Mouse (Mus musculus) gonadal fat pad, adult 2 months (tissue): Measurements from ENCODE around the gene Foxk2. TPM values are rescaled to one million over a fixed set of nuclear protein-coding genes. Genes with fewer than 3 reads are reported as not detected.

ENCODE experiments used
- DNase-seq: peaks from one replicate; pipeline ENCODE4 v3.0.0-alpha.2; 2012; ENCODE audit warnings: low read depth
- polyA plus RNA-seq: library from polyadenylated mRNA; depleted of rRNA; stranded (reverse); fragments of >200 nt; gene quantifications from 2 replicates; pipeline ENCODE4 v1.2.3, GENCODE M21; 2012; rRNA removed

The Foxk2 gene
- 41.4 and 43.9 TPM in 2 replicates for polyA plus RNA-seq

GRCm38 (mm10) chr11:121259160-121260100, at the start of gene Foxk2:
Gene Foxk2, plus strand, starts transcription at chr11:121259990.
- DNase-seq = no peak

GRCm38 (mm10) chr11:121216831-121217230, 43.0 kb upstream of the Foxk2 start:
- no peak for DNase-seq

- DNase-seq = no peak
Measured at GRCm38 (mm10) chr11:121219776-121220175, 40.0 kb upstream of the Foxk2 start.

- no peak for DNase-seq
Measured at GRCm38 (mm10) chr11:121220771-121221170, 39.0 kb upstream of the Foxk2 start.

GRCm38 (mm10) chr11:121221321-121222010, 38.3 kb upstream of the Foxk2 start:
- no peak for DNase-seq

DNA sequence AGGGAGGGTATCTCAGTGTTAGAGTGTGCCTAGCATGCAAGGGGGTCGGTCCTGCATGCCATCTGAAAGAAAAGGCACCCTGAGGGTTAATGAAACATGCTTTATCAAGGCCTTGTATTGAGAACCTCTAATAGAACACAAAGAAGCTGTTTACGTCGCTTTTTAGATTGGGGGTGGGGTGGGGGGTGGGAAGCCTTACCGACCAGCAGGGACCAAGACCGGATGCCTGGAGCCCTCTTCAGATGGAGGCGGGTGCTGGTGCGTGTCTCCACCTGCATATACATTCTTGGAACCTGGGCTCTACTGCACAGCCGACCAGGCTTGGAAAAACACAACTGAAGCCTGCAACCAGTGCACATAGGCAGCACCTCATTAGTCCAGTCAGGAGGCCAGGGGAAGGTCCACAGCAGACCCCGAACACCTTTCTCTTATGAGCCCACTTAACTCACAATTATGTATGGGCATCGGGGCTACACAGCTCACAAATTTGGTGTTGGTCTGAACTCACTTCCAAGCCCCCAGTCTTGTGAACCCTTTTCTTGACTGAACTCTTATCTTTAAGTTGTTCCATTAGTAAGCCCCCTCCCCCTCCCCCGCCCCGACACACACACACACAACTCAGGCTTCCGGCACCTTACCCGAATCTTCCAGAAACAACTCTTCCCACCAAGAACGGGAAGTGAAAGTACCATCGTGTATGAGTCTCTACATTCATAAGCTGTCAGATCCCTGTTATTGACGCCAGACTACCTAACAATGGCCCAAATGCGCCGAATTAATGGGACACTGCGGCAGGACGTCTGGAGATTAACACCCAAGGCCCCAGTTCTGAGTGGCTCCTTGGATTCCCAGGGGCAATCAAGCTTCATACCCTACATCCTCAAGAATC, 31.4 kb upstream of the Foxk2 start:
- no peak for DNase-seq

DNA sequence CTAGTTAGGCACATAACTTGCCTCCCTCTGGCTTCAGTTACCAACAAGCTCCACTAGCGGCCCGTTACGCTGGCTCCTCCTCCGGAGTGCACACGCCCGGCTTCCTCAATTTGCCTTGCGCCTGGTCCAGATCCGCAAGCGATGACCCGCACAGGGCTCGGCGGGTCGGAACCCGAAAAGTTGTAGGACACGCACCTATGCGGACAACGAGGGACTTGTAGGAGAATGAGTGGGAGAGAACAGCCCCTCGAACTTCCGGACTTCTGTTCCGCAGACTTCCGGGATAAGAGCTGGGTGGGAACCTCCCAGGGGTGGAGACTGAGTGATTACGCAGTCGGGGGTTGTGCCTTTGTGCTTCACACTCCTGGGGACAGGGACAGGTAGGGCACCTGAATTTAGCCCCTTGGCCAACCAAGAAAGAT, 30.8 kb upstream of the Foxk2 start, which contains the start of gene Cybc1:
Gene Cybc1, minus strand, starts transcription at position 305 of the 422 bp plus-strand sequence.
- peak; percentile 66 for DNase-seq

GRCm38 (mm10) chr11:121231191-121231590, 28.6 kb upstream of the Foxk2 start:
- no peak for DNase-seq

DNA sequence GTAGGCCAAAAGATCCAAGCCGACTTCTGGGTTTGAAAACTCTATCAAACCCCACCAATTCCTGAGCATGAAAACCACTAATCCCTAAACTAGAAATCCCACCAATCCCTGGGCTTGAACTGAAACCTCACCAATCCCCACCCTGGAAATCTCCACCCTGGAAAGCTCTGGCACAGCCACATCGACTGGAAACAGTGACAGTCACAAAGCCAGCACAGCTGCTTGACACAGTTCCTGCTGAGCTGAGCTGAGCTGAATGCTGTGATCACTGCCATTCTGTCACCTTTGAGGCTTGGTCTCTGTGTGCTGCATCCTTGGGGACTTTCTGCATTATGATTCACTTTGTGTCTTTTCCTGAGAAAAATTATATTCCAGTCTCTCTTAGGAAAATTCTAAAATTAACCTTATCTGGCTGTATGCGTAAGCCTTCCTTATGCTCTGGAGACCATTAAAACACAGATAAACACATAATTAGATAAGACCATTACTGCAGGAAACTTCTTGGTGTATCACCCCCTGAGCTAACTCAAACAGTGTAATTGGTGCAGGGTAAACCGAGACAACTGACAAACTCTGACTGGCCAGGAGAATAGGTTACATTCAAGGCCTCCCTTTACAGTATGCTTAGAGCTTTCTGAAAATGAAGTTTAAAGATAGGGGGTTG, 28.0 kb upstream of the Foxk2 start:
- no peak for DNase-seq

DNA sequence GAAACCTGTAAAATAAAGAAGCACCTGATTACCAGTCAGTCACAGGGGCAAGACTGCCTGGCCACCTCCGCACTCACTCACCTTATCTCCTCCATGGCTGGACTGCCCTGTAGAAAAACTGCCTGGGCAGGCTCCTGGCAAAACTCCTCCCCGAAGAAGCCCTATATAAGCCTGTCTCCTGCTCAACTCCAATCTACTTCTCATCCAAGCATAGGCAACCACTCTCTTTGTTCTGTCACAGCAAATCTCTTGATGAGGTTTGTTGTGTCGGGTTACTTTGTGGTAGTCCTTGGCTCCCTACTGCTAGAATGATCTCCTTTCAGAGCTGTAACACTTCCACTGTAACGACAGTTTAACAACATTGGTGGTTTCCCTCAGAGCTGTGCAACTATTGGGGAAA, 27.1 kb upstream of the Foxk2 start:
- DNase-seq = no peak

GRCm38 (mm10) chr11:121235475-121236238, 24.1 kb upstream of the Foxk2 start:
- no peak for DNase-seq

- peak; percentile 93 for DNase-seq
Measured at GRCm38 (mm10) chr11:121236564-121237344, 23.0 kb upstream of the Foxk2 start, which contains the start of gene Narf. Gene Narf, plus strand, starts transcription at chr11:121237253.

DNA sequence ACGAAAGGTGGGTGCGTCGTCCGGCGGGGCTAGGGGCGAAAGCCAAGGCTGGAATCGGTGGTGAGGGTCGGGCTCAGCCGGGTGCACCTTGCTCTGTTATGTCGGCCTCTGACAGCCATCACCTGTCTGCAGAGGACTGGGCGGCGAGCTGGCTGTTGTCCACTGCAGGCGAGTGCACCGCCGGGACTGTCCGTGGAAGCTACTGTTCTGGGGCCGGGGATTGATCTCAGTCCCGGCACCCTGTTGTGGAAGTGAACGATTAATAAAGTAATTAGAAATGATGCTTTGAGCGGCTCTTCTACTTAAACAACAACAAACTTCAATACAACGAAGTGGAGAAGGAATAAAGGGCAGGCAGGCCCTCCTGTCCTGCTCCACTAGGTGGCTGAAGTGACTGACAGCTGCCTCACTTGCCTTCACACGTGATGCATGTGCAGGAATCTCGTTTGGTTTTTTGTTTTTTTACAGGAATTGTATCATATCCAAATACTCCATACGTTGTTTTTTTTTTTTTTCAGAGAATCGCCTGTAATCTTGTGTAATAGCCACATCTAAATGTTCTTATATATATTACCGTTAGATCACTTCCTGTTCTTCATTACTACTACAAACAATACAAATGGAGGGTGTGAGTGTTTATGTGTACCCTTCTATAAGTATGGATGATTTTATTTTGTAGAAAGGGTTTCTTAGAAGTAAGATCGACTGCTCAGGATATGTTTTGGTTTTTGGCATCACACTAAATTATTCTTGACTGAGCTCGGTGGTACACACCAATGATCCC, 22.3 kb upstream of the Foxk2 start:
- DNase-seq = no peak

GRCm38 (mm10) chr11:121239669-121240068, 20.1 kb upstream of the Foxk2 start:
- no peak for DNase-seq

DNA sequence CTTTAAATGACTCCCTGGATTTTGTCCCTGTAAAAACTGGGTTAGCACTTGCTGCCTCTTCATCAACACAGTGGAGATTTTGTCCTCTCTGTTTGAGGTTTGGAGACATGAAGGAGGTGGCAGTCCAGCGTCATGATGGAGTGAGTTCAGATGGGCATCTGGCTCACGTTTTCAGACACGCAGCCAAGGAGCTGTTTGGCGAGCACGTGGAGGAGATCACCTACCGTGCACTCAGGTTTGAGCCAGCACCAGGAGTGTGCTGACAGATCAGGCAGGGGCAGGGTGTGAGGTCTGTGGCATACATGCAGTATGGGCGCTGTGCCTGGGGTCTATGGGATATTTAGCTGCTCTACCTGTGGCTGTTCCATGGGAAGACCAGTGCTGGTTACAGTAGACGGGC, 9.6 kb upstream of the Foxk2 start:
- DNase-seq = no peak

DNA sequence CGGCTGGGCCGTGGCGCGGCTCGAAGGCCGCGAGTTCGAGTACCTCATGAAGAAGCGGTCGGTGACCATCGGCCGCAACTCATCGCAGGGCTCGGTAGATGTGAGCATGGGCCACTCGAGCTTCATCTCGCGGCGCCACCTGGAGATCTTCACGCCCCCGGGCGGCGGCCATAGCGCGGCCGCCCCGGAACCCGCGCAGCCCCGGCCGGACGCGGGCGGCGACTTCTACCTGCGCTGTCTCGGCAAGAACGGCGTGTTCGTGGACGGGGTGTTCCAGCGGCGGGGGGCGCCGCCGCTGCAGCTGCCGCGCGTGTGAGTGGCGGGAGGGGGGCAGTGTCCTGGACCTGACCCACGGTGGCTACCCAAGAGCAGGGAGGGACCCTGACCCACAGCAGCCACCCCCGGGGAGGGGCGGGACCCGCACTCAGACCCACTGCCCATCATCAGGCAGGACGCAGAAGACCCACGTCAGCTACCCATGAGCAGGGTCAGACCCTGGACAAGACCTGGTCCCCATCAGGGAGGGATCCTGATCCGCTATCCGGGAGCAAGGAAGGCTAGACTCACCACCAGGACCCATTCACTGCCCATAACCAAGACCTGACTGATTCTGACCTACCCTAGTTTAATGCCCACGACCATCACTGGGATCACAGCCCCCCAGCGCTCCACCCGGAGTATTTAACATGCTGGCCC, 569 bp downstream of the Foxk2 start:
- no peak for DNase-seq

- no peak for DNase-seq
Measured at GRCm38 (mm10) chr11:121261074-121261473, 1.3 kb downstream of the Foxk2 start.

- DNase-seq = no peak
Measured at GRCm38 (mm10) chr11:121277516-121277915, 17.7 kb downstream of the Foxk2 start.
